ENCODE assay signal across 13 mouse cellular contexts in the genomic region with DNA sequence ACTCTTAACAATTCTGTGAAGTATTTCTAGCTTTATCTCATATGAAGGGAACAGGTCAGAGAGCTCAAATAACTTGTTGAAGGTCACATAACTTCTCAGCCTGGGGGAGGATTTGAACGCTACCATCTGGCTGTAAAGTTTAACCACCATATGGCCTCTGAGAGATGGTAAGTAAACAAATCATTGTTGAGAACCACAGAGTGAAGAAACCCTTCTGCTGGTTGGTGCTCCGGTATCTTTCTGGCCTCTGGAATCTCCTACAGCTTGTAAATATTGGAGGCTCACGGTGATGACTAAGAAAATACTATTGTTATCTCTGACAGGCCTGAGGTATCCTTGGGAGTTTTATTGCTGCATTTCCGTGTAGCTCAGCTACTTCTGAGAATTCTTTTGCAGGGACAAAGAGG.
DNase-seq lines count a peak whose midpoint lies in the region; ATAC-seq lines count a peak whose summit lies in the region.
"Had no signal": no experiment of that assay in that cellular context is flagged by ENCODE, and none has a peak within 500 bp of the region (broad histone marks: within the 10 kb centered on the region; RNA-seq: fewer than 3 reads in every experiment).

No protein-coding gene starts in this region.

- H3K9me3 ChIP-seq in neural tube, embryonic 15.5 days (replicated peaks): no peaks in the 10 kb centered on the region
- no peaks in the 10 kb centered on the region for H3K9me3 ChIP-seq in intestine, embryonic 15.5 days
- H3K9me3 ChIP-seq in forebrain, embryonic 12.5 days: no peaks in the 10 kb centered on the region
- H3K9me3 ChIP-seq: forebrain, embryonic 10.5 days; limb, embryonic 12.5 days; midbrain, embryonic 12.5 days had no signal

- WGBS in neural tube, embryonic 15.5 days: 19% methylated on average over 4 of the region's 4 CpGs
- 8% methylated on average over 4 of the region's 4 CpGs for WGBS in intestine, embryonic 15.5 days
- 61% methylated on average over 4 of the region's 4 CpGs for WGBS in forebrain, embryonic 12.5 days

- ATAC-seq in neural tube, embryonic 15.5 days (ENCODE audit: low FRiP score): no peak
- peak; percentile 87 for ATAC-seq in intestine, embryonic 15.5 days
- ATAC-seq in forebrain, embryonic 12.5 days (ENCODE audit: low FRiP score): no peak

- DNase-seq in cerebellum, adult 9-10 months: peak; percentile 4
- DNase-seq in cerebellum, postnatal 25 days: no peak
- DNase-seq in neural tube, embryonic 10.5 days (ENCODE audit: extremely low spot score, low spot score): peak; percentile 31
- DNase-seq in yolk sac, embryonic 10.5 days (ENCODE audit: low spot score): peak; percentile 84
- no peak for DNase-seq in layer of hippocampus, postnatal 14 days (ENCODE audit: low spot score in 2 of 2)
- DNase-seq: B cell, adult 2 months had no signal

- peaks cover 2% of the 10 kb centered on the region; the same call in 1 of the 2 replicates for H3K4me1 ChIP-seq in neural tube, embryonic 15.5 days
- peaks cover 27% of the 10 kb centered on the region for H3K4me1 ChIP-seq in intestine, embryonic 15.5 days (replicated peaks)
- H3K4me1 ChIP-seq in forebrain, embryonic 12.5 days: no peaks in the 10 kb centered on the region
- H3K4me1 ChIP-seq: midbrain, embryonic 12.5 days had no signal

- no peak overlapping the region for H3K27ac ChIP-seq in neural tube, embryonic 15.5 days (replicated peaks)
- peak overlapping the region; percentile 56; the same call in 1 of the 2 replicates for H3K27ac ChIP-seq in intestine, embryonic 15.5 days
- no peak overlapping the region for H3K27ac ChIP-seq in forebrain, embryonic 12.5 days
- H3K27ac ChIP-seq: forebrain, embryonic 10.5 days; hindbrain, embryonic 14.5 days; limb, embryonic 12.5 days; midbrain, embryonic 12.5 days had no signal

- H3K27me3 ChIP-seq in neural tube, embryonic 15.5 days (replicated peaks): no peaks in the 10 kb centered on the region
- no peaks in the 10 kb centered on the region for H3K27me3 ChIP-seq in intestine, embryonic 15.5 days (replicated peaks)
- H3K27me3 ChIP-seq in forebrain, embryonic 12.5 days: no peaks in the 10 kb centered on the region
- H3K27me3 ChIP-seq: limb, embryonic 12.5 days; midbrain, embryonic 12.5 days had no signal

- H3K4me3 ChIP-seq in neural tube, embryonic 15.5 days (replicated peaks): no peak overlapping the region
- no peak overlapping the region for H3K4me3 ChIP-seq in intestine, embryonic 15.5 days (replicated peaks)
- no peak overlapping the region for H3K4me3 ChIP-seq in forebrain, embryonic 12.5 days (replicated peaks)
- H3K4me3 ChIP-seq: forebrain, embryonic 10.5 days; limb, embryonic 12.5 days; midbrain, embryonic 12.5 days had no signal

- no peak overlapping the region for H3K4me2 ChIP-seq in neural tube, embryonic 15.5 days
- no peak overlapping the region for H3K4me2 ChIP-seq in intestine, embryonic 15.5 days (replicated peaks)
- no peak overlapping the region for H3K4me2 ChIP-seq in forebrain, embryonic 12.5 days
- H3K4me2 ChIP-seq: hindbrain, embryonic 14.5 days; limb, embryonic 12.5 days; midbrain, embryonic 12.5 days had no signal

- no peaks in the 10 kb centered on the region for H3K36me3 ChIP-seq in neural tube, embryonic 15.5 days
- H3K36me3 ChIP-seq in intestine, embryonic 15.5 days: no peaks in the 10 kb centered on the region
- no peaks in the 10 kb centered on the region for H3K36me3 ChIP-seq in forebrain, embryonic 12.5 days (replicated peaks)
- H3K36me3 ChIP-seq: forebrain, embryonic 10.5 days; limb, embryonic 12.5 days; midbrain, embryonic 12.5 days had no signal

- no peak overlapping the region for H3K9ac ChIP-seq in neural tube, embryonic 15.5 days (replicated peaks)
- H3K9ac ChIP-seq in intestine, embryonic 15.5 days: no peak overlapping the region
- no peak overlapping the region for H3K9ac ChIP-seq in forebrain, embryonic 12.5 days
- H3K9ac ChIP-seq: hindbrain, embryonic 14.5 days; limb, embryonic 12.5 days; midbrain, embryonic 12.5 days had no signal

Comparison
In these comparisons a context has a peak if more than half of its experiments do, and no peak if none do; other contexts are left out.
1. DNase-seq: peak in cerebellum, adult 9-10 months (single experiment), neural tube, embryonic 10.5 days (single experiment) and yolk sac, embryonic 10.5 days (single experiment); none in cerebellum, postnatal 25 days (0 of 2) and layer of hippocampus, postnatal 14 days (0 of 2).